Mouse (Mus musculus) cortical plate, adult 2 months (tissue): ENCODE measurements at regions not wholly inside any gene's neighbourhood (a gene's known extent, or its start where the extent isn't known, plus 50 kb on each side); places are given as distances from the start of the nearest gene placed in this dataset.

ENCODE experiments used
- CTCF ChIP-seq: fragments of 200-500 bp; IDR thresholded peaks from 2 replicates; pipeline ENCODE4 v1.5.1; 2011; ENCODE audit warnings: mild to moderate bottlenecking, control low read depth, low read length; ENCODE audit not compliant: insufficient read depth; ENCODE audit errors: extremely low read depth
- POLR2A ChIP-seq: fragments of 200-500 bp; IDR thresholded peaks from 2 replicates; pipeline ENCODE4 v1.6.1; 2011; ENCODE audit warnings: mild to moderate bottlenecking, low read length, control low read depth; ENCODE audit not compliant: insufficient read depth; ENCODE audit errors: extremely low read depth

- TF ChIP-seq CTCF (no peak), POLR2A (no peak)
Measured at GRCm38 (mm10) chr6:13298171-13298570, 73.4 kb upstream of the Vwde start.
